Mouse (Mus musculus): Measurements from ENCODE around the gene Exoc1. TPM values are rescaled to one million over a fixed set of nuclear protein-coding genes. Genes with fewer than 3 reads are reported as not detected.

The Exoc1 gene
- polyA plus RNA-seq (2015; fragmentation: Nextera tagmentation; extraction: Ambion mirVana), result 61.4 and 63.6 TPM in 2 replicates

DNA sequence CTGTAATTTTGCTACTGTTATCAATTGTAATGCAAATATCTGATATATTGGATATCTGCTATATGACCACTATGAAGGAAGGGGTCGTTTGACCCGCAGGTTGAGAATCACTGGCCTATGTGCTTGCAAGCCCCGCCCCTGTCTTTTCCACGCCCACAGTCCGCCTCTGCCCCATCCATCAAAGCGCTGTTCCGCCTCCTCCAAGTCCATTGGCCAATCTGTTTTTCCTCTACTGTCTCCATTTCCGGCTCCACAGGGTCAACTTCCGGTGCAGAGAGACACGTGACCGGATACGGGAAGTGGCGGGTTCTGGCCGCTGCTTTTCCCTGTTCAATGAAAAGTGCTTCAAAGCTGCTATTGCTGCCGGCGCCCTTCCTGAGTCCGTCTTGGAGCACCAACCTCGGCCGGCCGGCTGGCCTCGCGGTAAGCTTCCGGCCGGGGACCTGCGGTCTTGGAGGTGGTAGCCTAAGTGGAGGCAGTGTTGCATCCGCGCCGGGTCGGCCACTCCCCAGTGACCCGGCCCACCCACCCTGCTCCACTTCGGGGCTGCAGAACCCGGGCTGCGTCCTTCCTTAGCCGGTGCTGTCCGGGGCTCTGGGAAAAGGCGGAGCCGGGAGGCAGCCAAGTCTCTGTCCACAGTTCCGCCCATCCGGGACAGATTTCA lies at the start of gene Exoc1:
Gene Exoc1 (plus strand): TSS at position 272 of the 664 bp plus-strand sequence.
- Histone ChIP-seq H3K4me3 (peak within 1 kb of the TSS; percentile 79), H3K9me3 (no peaks in the 10 kb centered on the region), H3K4me1 (peaks cover 12% of the 10 kb centered on the region), H3K27me3 (no peaks in the 10 kb centered on the region), H3K36me3 (peaks cover 9% of the 10 kb centered on the region; the same call in 1 of the 2 replicates), H3K4me2 (replicated peaks) (peak within 1 kb of the TSS; percentile 69), H3K27ac (replicated peaks) (peak within 1 kb of the TSS; percentile 76), H3K9ac (replicated peaks) (peak within 1 kb of the TSS; percentile 67)
- WGBS, result under 1% methylated on average over 39 of the region's 39 CpGs
- peak; percentile 100 for ATAC-seq (replicated peaks)

DNA sequence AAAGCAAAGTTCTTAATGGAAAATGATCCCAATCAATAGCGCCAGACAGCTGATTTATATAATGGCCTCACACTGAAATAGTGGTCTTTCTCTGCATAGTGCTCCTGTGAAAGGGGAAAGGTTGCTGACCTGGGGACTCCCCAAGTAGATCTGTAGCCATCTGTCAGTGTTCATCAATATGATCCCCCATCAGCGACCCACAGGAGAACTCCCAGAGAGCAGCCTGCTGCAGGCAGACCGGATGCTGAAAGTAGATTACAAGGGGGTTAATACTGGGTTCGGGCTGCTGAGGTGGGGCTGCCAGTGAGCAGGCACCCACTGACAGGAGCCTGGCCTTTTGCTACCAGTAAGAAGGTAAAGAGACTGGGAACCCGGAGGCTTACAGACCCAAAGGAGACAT lies 45.3 kb upstream of the Exoc1 start, which contains the start of gene Gm7271:
Gene Gm7271 (plus strand): TSS at position 230 of the 400 bp plus-strand sequence.
- no peak within 1 kb of the TSS for H3K9ac ChIP-seq (replicated peaks)
- H3K27ac ChIP-seq (replicated peaks), result no peak within 1 kb of the TSS
- no peaks in the 10 kb centered on the region for H3K9me3 ChIP-seq
- H3K27me3 ChIP-seq, result no peaks in the 10 kb centered on the region
- no peak within 1 kb of the TSS for H3K4me3 ChIP-seq
- no peak within 1 kb of the TSS for H3K4me2 ChIP-seq (replicated peaks)
- H3K4me1 ChIP-seq, result no peaks in the 10 kb centered on the region
- no peaks in the 10 kb centered on the region for H3K36me3 ChIP-seq
- WGBS, result 62% methylated on average over 5 of the region's 5 CpGs
- no peak for ATAC-seq (replicated peaks)

DNA sequence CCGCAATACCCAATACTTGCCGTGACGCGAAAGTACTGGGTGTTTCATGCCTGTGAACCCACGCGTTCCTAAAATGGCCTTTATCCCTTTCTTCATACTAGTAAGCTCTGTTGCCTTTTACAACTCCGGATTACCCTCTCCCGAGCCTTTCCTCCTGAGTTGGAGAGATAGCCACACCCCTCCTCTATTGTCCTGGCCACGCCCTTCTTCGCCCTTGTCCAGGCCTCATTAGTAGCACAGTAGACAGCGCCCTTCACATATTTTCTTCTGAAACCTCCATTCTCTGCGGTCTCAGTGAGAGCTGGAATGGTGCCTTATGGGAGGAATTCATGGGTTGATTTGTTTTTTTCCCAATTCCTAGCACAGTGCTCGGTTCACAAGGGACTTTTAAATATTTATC lies 34.0 kb upstream of the Exoc1 start:
- Histone ChIP-seq H3K27ac (replicated peaks) (no peak overlapping the region), H3K9me3 (no peaks in the 10 kb centered on the region), H3K27me3 (no peaks in the 10 kb centered on the region), H3K36me3 (no peaks in the 10 kb centered on the region), H3K4me2 (replicated peaks) (no peak overlapping the region), H3K9ac (replicated peaks) (no peak overlapping the region), H3K4me3 (no peak overlapping the region), H3K4me1 (no peaks in the 10 kb centered on the region)
- ATAC-seq (replicated peaks), result no peak
- 65% methylated on average over 13 of the region's 13 CpGs for WGBS

DNA sequence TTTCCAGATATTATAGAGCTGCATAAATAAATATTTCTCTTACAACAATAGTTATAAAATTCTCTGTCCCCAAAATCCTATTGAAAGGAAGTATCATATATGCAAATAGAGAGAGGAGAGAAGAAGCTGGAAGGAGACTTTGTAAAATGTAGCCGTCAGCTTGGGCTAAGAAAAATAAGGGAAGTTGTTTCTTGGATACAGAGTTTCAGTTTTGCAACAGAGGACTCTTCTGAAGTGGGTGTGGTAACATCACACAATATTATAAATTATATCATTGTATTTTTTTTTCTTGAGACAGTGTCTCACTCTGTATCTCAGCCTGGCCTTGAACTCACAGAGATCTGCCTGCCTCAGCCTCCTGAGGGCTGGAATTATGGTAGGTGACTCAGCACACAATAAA lies 6.7 kb upstream of the Exoc1 start:
- Histone ChIP-seq H3K4me3 (no peak overlapping the region), H3K27ac (replicated peaks) (no peak overlapping the region), H3K4me1 (no peaks in the 10 kb centered on the region), H3K9me3 (no peaks in the 10 kb centered on the region), H3K4me2 (replicated peaks) (no peak overlapping the region), H3K36me3 (no peaks in the 10 kb centered on the region), H3K9ac (replicated peaks) (no peak overlapping the region), H3K27me3 (no peaks in the 10 kb centered on the region)
- ATAC-seq (replicated peaks), result no peak
- WGBS, result 87% methylated on average over 1 of the region's 1 CpGs

DNA sequence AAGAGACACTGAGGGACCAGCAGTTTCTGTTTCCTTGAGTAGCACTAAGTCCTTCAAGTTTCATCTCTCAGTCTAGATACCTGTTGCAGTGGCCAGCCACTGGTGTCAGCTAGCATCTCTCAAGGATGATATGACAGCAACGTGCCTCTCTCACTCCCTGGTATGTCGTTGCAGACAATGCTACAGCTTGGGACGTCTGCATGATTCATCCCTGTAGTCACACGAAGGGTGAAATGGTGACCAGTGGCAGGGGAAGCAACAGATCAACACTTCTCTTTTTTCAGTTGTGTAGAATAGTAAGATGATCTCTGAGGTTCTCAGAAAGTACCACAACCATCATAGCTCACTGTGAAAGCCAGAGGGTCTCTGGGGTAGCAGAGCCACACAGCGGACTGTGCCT lies 4.5 kb upstream of the Exoc1 start:
- Histone ChIP-seq H3K27ac (replicated peaks) (no peak overlapping the region), H3K27me3 (no peaks in the 10 kb centered on the region), H3K36me3 (no peaks in the 10 kb centered on the region), H3K9me3 (no peaks in the 10 kb centered on the region), H3K4me1 (peaks cover 1% of the 10 kb centered on the region), H3K4me2 (replicated peaks) (no peak overlapping the region), H3K9ac (replicated peaks) (no peak overlapping the region), H3K4me3 (no peak overlapping the region)
- 77% methylated on average over 5 of the region's 5 CpGs for WGBS
- ATAC-seq (replicated peaks), result no peak

DNA sequence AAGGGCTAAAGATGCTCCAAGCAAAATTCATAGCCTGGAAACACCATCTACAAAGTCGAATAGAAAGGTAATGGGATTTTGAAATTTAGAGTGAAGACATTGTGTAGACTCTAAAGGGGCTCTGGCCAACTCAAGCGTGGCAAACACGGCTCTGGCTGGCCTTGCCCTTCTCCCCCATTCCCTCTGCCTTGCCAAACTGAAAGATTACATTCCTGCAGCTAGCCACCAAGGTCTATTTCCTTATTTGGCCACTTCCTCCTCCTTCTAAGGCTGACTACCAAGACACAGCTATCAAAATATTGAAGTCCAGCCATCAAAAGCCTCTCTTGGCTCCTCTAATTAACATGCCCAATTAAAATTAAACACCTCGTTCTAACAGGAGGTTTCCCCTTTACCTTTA lies 4.0 kb upstream of the Exoc1 start:
- H3K4me3 ChIP-seq, result no peak overlapping the region
- no peaks in the 10 kb centered on the region for H3K9me3 ChIP-seq
- no peaks in the 10 kb centered on the region for H3K27me3 ChIP-seq
- H3K27ac ChIP-seq (replicated peaks), result no peak overlapping the region
- no peak overlapping the region for H3K9ac ChIP-seq (replicated peaks)
- H3K4me2 ChIP-seq (replicated peaks), result no peak overlapping the region
- WGBS, result 37% methylated on average over 4 of the region's 4 CpGs
- H3K36me3 ChIP-seq, result no peaks in the 10 kb centered on the region
- no peak for ATAC-seq (replicated peaks)
- peaks cover 5% of the 10 kb centered on the region for H3K4me1 ChIP-seq

DNA sequence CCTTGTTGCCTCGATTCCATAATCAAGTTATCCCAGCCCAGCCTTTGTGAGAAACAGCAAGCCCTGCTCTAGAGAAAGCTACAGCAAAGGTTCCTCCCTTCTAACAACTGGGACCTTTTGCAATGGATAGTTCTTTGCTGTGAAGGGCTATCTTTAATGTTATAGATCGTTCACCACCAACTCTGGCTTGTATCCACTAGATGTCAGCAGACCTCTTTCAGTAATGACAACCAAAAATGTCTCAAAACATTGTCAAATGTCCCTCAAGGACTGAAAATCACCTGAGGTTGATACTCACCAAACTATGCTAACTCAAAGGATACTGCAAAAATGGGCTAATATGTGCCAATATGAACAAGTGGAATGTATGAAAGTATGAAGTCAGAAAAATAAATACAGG lies 3.3 kb upstream of the Exoc1 start:
- WGBS, result 64% methylated on average over 2 of the region's 2 CpGs

DNA sequence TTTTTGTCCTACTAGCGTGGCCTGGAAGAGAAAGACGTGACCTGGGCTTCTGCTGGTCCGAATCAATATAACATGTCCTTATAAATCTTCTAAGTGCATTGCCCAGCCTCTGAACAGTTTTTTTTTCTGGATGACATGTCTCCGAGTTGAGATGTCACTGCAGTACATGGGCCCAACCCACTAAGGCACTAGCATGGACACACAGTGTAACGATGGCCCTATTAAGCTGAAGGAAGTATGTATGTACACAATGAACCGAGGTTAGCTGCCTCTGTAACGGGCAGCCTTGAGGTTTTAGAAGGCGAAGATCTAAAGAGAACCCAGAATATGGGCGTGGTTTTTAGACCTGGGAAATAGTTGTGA lies 574 bp downstream of the Exoc1 start:
- Histone ChIP-seq H3K9ac (replicated peaks) (peak overlapping the region; percentile 67), H3K27me3 (no peaks in the 10 kb centered on the region), H3K4me3 (peak overlapping the region; percentile 79), H3K9me3 (no peaks in the 10 kb centered on the region), H3K27ac (replicated peaks) (peak overlapping the region; percentile 76; the same call in 1 of the 2 replicates), H3K36me3 (peaks cover 12% of the 10 kb centered on the region), H3K4me2 (replicated peaks) (peak overlapping the region; percentile 69), H3K4me1 (peaks cover 12% of the 10 kb centered on the region)
- ATAC-seq (replicated peaks), result peak; percentile 27
- WGBS, result 7% methylated on average over 9 of the region's 9 CpGs

More for the DNA sequence above, 3.3 kb upstream of the Exoc1 start:
- H3K36me3 ChIP-seq, result no peaks in the 10 kb centered on the region
- no peak overlapping the region for H3K27ac ChIP-seq (replicated peaks)
- no peaks in the 10 kb centered on the region for H3K9me3 ChIP-seq
- ATAC-seq (replicated peaks), result no peak
- no peaks in the 10 kb centered on the region for H3K27me3 ChIP-seq
- peaks cover 12% of the 10 kb centered on the region for H3K4me1 ChIP-seq
- no peak overlapping the region for H3K9ac ChIP-seq (replicated peaks)
- H3K4me2 ChIP-seq (replicated peaks), result no peak overlapping the region
- H3K4me3 ChIP-seq, result no peak overlapping the region

DNA sequence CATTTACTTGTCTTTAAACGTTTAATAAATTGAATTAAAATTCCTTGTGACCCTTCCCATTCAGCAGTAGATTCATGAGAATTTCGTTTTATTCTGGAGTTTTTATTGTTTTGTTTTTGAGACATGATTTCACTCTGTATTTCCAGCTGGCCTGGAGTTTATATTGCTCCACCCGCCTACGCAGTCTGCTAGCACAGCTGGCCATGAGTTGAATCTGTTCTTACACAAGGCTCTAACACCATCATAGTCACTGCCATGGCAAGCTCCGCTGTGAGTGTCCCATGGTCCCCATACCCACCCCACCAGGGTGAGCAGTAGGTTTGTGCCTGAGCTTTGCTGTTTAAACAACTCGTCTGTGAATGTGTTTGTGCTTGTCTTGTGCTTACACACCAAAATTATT lies 4.1 kb downstream of the Exoc1 start:
- H3K9me3 ChIP-seq, result no peaks in the 10 kb centered on the region
- H3K27ac ChIP-seq (replicated peaks), result no peak overlapping the region
- peaks cover 12% of the 10 kb centered on the region for H3K4me1 ChIP-seq
- no peak overlapping the region for H3K4me2 ChIP-seq (replicated peaks)
- no peak for ATAC-seq (replicated peaks)
- 92% methylated on average over 6 of the region's 6 CpGs for WGBS
- no peaks in the 10 kb centered on the region for H3K27me3 ChIP-seq
- H3K9ac ChIP-seq (replicated peaks), result no peak overlapping the region
- peaks cover 45% of the 10 kb centered on the region for H3K36me3 ChIP-seq
- no peak overlapping the region for H3K4me3 ChIP-seq

DNA sequence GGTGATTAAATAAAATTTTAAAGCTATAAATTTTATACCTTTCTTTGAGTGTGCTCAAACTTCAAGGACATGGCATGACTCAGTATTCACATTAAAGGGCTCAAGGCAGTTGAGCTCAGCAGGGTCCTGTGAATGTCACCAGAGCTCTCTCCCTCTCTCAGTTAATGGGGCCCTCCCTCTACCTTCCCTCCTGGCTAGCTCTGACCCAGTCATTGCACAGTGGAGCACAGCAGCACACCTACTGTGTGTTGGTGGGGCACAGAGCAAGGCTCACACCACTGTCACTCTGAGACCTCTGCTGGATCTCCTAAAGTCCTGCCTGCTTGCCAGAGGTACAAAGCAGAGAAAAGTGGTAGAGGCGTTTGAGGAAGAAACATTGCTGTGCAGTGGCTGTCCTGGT lies 7.1 kb downstream of the Exoc1 start:
- no peaks in the 10 kb centered on the region for H3K4me1 ChIP-seq
- 94% methylated on average over 1 of the region's 1 CpGs for WGBS
- peaks cover 60% of the 10 kb centered on the region for H3K36me3 ChIP-seq
- no peak overlapping the region for H3K4me3 ChIP-seq
- H3K9ac ChIP-seq (replicated peaks), result no peak overlapping the region
- H3K27ac ChIP-seq (replicated peaks), result no peak overlapping the region
- H3K4me2 ChIP-seq (replicated peaks), result no peak overlapping the region
- H3K9me3 ChIP-seq, result no peaks in the 10 kb centered on the region
- no peaks in the 10 kb centered on the region for H3K27me3 ChIP-seq
- ATAC-seq (replicated peaks), result no peak

DNA sequence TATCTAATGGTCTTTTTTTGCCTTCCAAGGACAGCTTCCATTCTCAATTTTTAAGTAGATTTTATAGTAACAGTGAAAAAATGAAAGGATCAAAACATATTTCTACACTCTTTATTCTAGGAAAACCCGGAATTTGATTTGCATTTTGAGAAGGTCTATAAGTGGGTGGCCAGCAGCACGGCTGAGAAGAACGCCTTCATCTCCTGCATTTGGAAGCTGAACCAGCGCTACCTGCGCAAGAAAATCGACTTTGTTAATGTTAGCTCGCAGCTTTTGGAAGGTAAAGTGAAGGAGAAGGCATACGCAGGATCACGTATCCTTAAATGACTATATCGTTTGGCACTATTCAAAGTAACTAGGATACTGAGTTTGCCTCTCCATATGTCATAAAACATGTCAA lies 8.5 kb downstream of the Exoc1 start:
- ATAC-seq (replicated peaks), result no peak
- Histone ChIP-seq H3K4me2 (replicated peaks) (no peak overlapping the region), H3K9me3 (no peaks in the 10 kb centered on the region), H3K4me3 (no peak overlapping the region), H3K36me3 (peaks cover 71% of the 10 kb centered on the region), H3K4me1 (no peaks in the 10 kb centered on the region), H3K27me3 (no peaks in the 10 kb centered on the region), H3K27ac (replicated peaks) (no peak overlapping the region), H3K9ac (replicated peaks) (no peak overlapping the region)
- WGBS, result 94% methylated on average over 10 of the region's 10 CpGs

DNA sequence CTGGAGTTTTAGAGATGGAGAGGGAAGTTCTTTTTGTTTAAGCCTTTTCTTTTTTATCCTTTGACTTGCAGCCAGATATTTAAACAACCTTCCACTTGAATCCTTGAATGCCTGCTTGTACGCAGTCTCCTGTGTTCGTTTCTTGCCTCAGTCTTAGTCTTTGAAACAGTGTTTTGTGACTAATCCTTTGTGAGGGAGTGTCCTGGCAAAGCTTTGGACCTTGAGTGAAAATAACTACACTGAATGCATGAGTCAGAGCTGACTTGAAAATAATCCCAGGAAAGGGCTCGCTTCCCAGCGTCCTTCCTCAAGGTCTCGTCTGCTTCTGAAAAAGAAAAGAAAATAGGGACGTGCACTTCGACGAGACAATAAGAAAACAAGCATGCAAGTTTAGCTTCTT lies 11.1 kb downstream of the Exoc1 start:
- H3K27ac ChIP-seq (replicated peaks), result 0 out of 2 replicates have a peak overlapping the region, but pooled peaks have one; percentile 5
- no peaks in the 10 kb centered on the region for H3K27me3 ChIP-seq
- H3K9ac ChIP-seq (replicated peaks), result no peak overlapping the region
- no peak overlapping the region for H3K4me2 ChIP-seq (replicated peaks)
- no peaks in the 10 kb centered on the region for H3K4me1 ChIP-seq
- no peak for ATAC-seq (replicated peaks)
- no peak overlapping the region for H3K4me3 ChIP-seq
- H3K9me3 ChIP-seq, result no peaks in the 10 kb centered on the region
- peaks cover 80% of the 10 kb centered on the region for H3K36me3 ChIP-seq
- 32% methylated on average over 8 of the region's 8 CpGs for WGBS

DNA sequence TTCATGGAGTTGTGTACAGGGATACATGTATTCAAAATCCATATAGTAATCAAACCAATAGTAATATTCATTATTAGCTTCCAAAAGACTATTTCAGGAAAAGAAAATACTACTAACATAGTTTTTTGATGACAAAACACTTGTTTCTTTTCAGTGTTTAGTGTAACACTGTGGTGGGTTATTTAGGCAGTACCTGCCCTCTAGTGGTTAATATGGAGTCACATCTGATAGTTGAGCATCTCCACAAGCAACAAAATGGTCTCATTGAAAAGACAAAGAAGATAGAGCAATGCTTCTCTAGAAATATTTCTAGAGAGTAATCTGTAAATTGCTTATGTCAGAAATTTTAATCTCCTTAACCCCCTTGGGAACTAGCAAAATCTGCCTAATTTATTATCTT lies 11.7 kb downstream of the Exoc1 start:
- Histone ChIP-seq H3K9ac (replicated peaks) (no peak overlapping the region), H3K4me2 (replicated peaks) (no peak overlapping the region), H3K36me3 (peaks cover 80% of the 10 kb centered on the region), H3K4me1 (no peaks in the 10 kb centered on the region), H3K4me3 (no peak overlapping the region), H3K9me3 (no peaks in the 10 kb centered on the region), H3K27ac (replicated peaks) (no peak overlapping the region), H3K27me3 (no peaks in the 10 kb centered on the region)
- no peak; the same call in 1 of the 2 replicates for ATAC-seq (replicated peaks)

All from forebrain, embryonic 15.5 days (tissue).